Mouse (Mus musculus) megakaryocyte, embryonic 14.5 days (primary cell): Measurements from ENCODE around the gene Spaca5. TPM values are rescaled to one million over a fixed set of nuclear protein-coding genes. Genes with fewer than 3 reads are reported as not detected.

Experiments
- H3K27me3 ChIP-seq: replicated peaks from 2 replicates; pipeline ENCODE3; 2012; ENCODE audit warnings: inconsistent platforms
- H3K36me3 ChIP-seq: replicated peaks from 2 replicates; pipeline ENCODE3; 2012; ENCODE audit warnings: low read length, inconsistent platforms, mixed read lengths
- H3K4me1 ChIP-seq: 2 replicates; pipeline ENCODE4 v1.6.1; 2012; ENCODE audit warnings: inconsistent platforms
- H3K4me3 ChIP-seq: replicated peaks from 2 replicates; pipeline ENCODE3; 2012; ENCODE audit warnings: moderate library complexity, mild to moderate bottlenecking, inconsistent platforms
- H3K9me3 ChIP-seq: 2 replicates; pipeline ENCODE4 v1.6.1; 2012; ENCODE audit warnings: inconsistent platforms
- FLI1 ChIP-seq: IDR thresholded peaks from 2 replicates; pipeline ENCODE4 v1.6.1; 2012; ENCODE audit warnings: low read length, inconsistent platforms, mixed read lengths
- GATA1 ChIP-seq: IDR thresholded peaks from 3 replicates; pipeline ENCODE4 v1.6.1; 2012; ENCODE audit warnings: mixed read lengths, low read length, inconsistent platforms, borderline replicate concordance
- polyA plus RNA-seq: library from polyadenylated mRNA; stranded (reverse); fragments of >175 nt; gene quantifications from 2 replicates; pipeline ENCODE4 v1.2.3, GENCODE M21; 2012; ENCODE audit warnings: low replicate concordance; ENCODE audit not compliant: insufficient read depth

Gene Spaca5
- polyA plus RNA-seq, result not detected in 2 replicates

DNA sequence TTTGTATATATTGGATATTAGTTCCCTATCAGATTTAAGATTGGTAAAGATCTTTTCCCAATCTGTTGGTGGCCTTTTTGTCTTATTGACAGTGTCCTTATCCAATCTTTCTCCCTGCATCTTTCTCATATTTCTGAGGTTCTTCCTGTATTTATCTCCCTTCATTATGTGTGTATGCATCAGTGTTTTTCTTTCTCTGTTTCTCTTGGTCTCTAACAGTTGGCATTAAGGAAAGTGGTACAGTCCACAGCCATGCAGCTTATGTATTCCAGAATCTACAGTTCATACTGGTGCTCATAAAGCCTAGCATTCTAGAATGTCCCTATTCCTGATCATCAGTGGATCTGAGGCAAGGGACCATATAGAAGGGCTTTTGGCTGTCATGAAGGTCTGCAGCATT, at the start of gene Spaca5:
Gene Spaca5, plus strand, starts transcription at position 301 of the 400 bp plus-strand sequence.
- TF ChIP-seq GATA1 (no peak), FLI1 (no peak)
- Histone ChIP-seq H3K4me3 (no peak within 1 kb of the TSS), H3K36me3 (no peaks in the 10 kb centered on the region), H3K4me1 (no peaks in the 10 kb centered on the region), H3K9me3 (peaks cover 3% of the 10 kb centered on the region; the same call in 1 of the 2 replicates), H3K27me3 (no peaks in the 10 kb centered on the region)

DNA sequence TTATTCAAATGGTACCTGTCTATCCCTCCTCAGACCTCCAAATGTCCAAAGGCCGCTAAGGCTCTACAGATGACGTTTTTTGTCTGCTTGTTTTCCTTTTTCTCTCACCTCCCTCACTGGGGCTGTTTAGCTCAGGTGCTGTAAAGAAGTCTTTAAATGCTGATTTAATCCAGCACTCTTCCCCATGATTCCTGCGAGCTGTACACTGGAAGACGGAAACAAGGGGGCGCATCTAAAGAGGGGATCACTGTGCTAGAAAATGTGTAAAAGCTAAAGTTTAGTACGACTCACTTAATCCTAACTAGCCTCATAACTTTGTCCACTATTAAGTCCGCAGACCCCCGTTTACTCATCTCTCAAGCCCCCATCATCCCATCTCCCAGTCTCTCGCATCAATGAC, 6.7 kb upstream of the Spaca5 start:
- TF ChIP-seq FLI1 (no peak), GATA1 (no peak)
- Histone ChIP-seq H3K36me3 (peaks cover 13% of the 10 kb centered on the region), H3K4me1 (no peaks in the 10 kb centered on the region), H3K4me3 (peak overlapping the region; percentile 92), H3K27me3 (no peaks in the 10 kb centered on the region), H3K9me3 (no peaks in the 10 kb centered on the region)

DNA sequence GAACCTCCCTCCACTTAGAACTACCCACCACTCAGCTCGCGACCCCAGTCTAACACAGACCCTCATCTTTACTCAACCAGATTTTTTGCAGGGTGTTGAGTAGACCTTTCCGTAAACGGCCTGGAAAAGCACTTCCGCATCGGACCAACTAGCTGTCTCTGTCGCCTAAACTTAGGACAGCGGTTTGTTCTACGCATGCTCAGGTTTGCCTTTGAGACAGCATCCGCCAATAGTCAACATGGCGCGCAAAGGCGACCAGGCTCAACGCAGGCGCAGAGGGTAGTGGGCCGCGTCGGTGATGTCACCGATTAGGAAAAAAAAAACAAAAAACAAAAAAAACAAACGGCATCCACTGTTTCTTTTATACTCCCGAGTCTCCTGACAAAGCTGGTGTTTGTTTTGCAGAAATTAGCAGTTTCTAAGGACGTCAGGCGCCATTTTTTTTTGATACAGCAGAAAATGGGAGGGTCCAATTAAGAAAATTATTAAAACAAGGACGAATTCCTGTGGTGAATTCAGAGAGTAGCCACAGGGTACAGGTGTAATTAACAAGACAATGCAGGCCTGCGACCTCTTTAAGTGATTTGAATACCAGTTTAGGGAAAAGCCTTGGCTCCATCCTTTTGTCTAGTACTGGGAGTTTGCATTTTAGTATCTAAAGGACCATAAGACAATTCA, 6.2 kb upstream of the Spaca5 start, which contains the start of gene Zfp182:
Gene Zfp182, minus strand, starts transcription at position 451 of the 678 bp plus-strand sequence.
- Histone ChIP-seq H3K9me3 (no peaks in the 10 kb centered on the region), H3K27me3 (no peaks in the 10 kb centered on the region), H3K4me1 (no peaks in the 10 kb centered on the region), H3K4me3 (peak within 1 kb of the TSS; percentile 92), H3K36me3 (peaks cover 12% of the 10 kb centered on the region)
- TF ChIP-seq GATA1 (no peak), FLI1 (no peak)

DNA sequence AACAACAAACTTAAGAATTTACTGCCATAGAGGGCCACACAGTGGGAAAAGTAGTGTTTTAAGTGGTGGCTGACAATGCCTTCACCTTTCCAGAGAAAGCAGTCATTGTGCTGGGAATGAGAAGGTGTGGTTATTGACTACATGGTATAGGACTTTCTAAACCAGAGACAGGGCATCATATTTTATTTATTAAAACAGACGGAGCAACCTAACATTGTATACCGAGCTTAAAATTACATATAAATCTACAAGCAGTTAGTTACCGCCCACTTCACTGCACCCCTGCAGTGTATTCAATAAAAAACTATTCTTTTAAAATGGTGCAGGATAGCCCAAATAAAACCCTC, 5.7 kb upstream of the Spaca5 start:
- Histone ChIP-seq H3K4me3 (peak overlapping the region; percentile 92), H3K36me3 (peaks cover 9% of the 10 kb centered on the region), H3K27me3 (no peaks in the 10 kb centered on the region), H3K4me1 (no peaks in the 10 kb centered on the region), H3K9me3 (no peaks in the 10 kb centered on the region)
- TF ChIP-seq FLI1 (no peak), GATA1 (no peak)

DNA sequence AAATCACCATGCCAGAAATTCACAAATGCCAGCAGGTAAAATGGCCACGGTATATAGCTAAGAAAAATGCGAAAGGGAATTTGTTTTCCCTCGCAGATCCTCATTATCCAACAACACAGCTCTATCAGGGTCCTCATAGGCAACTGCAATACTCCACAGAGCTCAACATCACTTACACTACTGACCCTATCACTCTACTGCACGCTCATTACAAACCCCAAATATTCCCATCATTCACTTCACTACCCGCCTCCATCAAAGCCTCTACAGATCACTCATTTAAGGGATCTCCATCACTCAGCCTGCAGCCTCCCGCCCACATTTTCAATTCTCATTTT, 20.4 kb downstream of the Spaca5 start:
- peak overlapping the region; percentile 91 for H3K4me3 ChIP-seq
- TF ChIP-seq GATA1 (no peak), FLI1 (no peak)
- H3K9me3 ChIP-seq, result peaks cover 5% of the 10 kb centered on the region; the same call in 1 of the 2 replicates
- H3K4me1 ChIP-seq, result peaks cover 19% of the 10 kb centered on the region
- peaks cover 25% of the 10 kb centered on the region for H3K36me3 ChIP-seq
- H3K27me3 ChIP-seq, result no peaks in the 10 kb centered on the region

DNA sequence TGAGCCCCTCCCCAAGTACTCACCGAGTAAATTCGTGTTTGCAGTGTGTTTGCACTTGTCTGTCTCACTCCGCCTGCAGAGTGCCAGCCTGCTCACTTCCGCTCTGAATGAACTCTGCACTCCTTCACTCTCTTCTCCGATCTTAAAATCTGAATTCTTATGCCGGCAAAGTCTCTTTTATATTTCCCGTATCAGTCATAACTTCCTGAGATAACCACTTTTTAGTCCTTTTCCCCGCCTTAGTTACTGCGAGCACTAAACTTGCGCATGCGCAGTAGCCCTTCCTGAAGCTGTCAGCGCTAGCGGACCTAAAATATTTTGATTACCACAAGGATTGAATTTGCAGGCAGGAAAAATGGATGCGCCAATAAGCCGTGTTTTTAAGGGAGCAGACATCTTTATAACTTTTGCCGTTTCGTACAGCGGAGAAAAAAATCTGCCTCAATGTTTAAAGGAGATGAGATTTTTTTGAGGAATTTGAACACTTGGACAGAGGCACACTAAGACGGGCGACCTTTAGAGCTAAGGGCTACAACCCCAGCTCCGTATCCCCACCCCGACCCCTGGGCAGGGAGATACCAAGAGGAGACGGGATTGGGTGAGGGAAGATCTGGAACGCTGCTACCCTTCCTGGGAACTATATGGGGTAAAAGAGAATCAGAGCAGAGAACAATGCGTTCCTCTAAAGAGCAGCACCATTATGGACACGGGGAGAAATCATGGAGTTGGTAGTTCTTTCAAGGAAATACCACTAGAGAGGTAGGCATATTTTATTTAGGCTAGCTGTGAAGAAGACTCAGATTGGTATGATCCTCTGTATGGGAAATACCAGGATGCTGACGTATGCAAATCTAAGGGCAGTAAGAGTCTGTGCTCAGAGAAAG, 21.0 kb downstream of the Spaca5 start, which contains the start of gene Zfp300:
Gene Zfp300, minus strand, starts transcription at position 545 of the 884 bp plus-strand sequence.
- peak within 1 kb of the TSS; percentile 91 for H3K4me3 ChIP-seq
- peaks cover 19% of the 10 kb centered on the region for H3K36me3 ChIP-seq
- peaks cover 19% of the 10 kb centered on the region for H3K4me1 ChIP-seq
- H3K27me3 ChIP-seq, result no peaks in the 10 kb centered on the region
- TF ChIP-seq FLI1 (no peak), GATA1 (no peak)
- H3K9me3 ChIP-seq, result 0 out of 2 replicates have a peak, but pooled peaks cover 3% of the 10 kb centered on the region

DNA sequence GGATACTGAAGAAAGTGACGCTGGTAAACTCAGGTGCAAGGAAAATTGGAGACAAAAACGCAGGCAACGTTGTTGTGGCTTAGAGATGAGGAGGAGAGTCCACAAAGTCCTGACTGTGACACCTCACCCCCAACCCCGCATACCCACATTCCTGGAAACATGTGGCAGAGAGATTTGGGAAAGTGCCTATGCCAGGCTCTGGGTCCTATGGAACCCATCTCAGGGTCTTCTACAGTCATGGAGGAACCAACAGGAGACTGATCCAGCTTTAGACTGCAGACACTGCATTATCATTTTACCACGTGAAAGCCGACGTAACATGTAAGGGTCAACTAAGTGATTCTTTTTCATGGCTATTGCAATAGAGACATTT, 21.6 kb downstream of the Spaca5 start:
- H3K4me3 ChIP-seq, result peak overlapping the region; percentile 91
- peaks cover 19% of the 10 kb centered on the region for H3K4me1 ChIP-seq
- TF ChIP-seq GATA1 (no peak), FLI1 (no peak)
- peaks cover 13% of the 10 kb centered on the region for H3K36me3 ChIP-seq
- H3K27me3 ChIP-seq, result no peaks in the 10 kb centered on the region
- H3K9me3 ChIP-seq, result no peaks in the 10 kb centered on the region

DNA sequence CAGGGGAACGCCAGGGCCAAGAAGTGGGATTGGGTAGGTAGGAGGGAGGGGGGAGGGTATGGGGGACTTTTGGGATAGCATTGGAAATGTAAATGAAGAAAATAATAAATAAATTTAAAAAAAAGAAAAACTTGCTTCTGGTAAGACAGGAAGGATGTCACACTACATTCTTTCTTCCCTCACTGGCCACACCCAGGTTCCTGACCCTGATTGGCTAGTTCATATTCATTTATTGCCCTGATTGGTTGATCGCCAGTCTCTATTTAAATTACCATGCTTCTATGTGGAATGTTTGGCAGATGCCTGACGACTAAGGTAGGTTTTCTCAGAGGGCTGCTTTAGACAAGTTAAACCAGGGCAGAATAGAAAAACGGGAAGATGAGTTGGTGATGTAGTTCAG, 47.3 kb downstream of the Spaca5 start, which contains the start of gene Ssxa1:
Gene Ssxa1, plus strand, starts transcription at position 301 of the 400 bp plus-strand sequence.
- H3K9me3 ChIP-seq, result 0 out of 2 replicates have a peak, but pooled peaks cover 2% of the 10 kb centered on the region
- no peaks in the 10 kb centered on the region for H3K36me3 ChIP-seq
- H3K4me3 ChIP-seq, result no peak within 1 kb of the TSS
- peaks cover 2% of the 10 kb centered on the region for H3K27me3 ChIP-seq
- no peaks in the 10 kb centered on the region for H3K4me1 ChIP-seq
- TF ChIP-seq GATA1, result no peak
- TF ChIP-seq FLI1, result no peak

Other genes with a start within 250 kb of the Spaca5 start
- gene Timp1, start 198.2 kb upstream of the Spaca5 start, polyA plus RNA-seq, result not detected in 2 replicates
- 1.8 and 4.0 TPM in 2 replicates for gene Syn1, start 147.4 kb upstream of the Spaca5 start, polyA plus RNA-seq
- 28.5 and 153 TPM in 2 replicates for gene Cfp, start 136.9 kb upstream of the Spaca5 start, polyA plus RNA-seq
- gene Elk1, start 117.8 kb upstream of the Spaca5 start, polyA plus RNA-seq, result 13.9 and 31.4 TPM in 2 replicates
- 40.1 TPM in 1 of 2 replicates, not detected in the other for gene Uxt, start 106.4 kb upstream of the Spaca5 start, polyA plus RNA-seq
- 0.06 TPM in 1 of 2 replicates, not detected in the other for gene Zfp182, start 6.1 kb upstream of the Spaca5 start, polyA plus RNA-seq
- gene Zfp300, start 21.1 kb downstream of the Spaca5 start, polyA plus RNA-seq, result not detected in 2 replicates
- gene Ssxa1, start 47.4 kb downstream of the Spaca5 start, polyA plus RNA-seq, result not detected in 2 replicates
- not detected in 2 replicates for gene Gm21876, start 107.2 kb downstream of the Spaca5 start, polyA plus RNA-seq